Mouse (Mus musculus): ENCODE data around the gene Tppp3.

GRCm38 (mm10) chr8:105438865-105439264 lies 32.5 kb downstream of the Tppp3 start:
- TF ChIP-seq CTCF (conservative IDR thresholded peaks at IDR 0.05; ENCODE audit: insufficient read depth, insufficient read length, low read depth, low read length) (peak; percentile 48), POLR2A (IDR thresholded peaks at IDR 0.05; ENCODE audit: low read depth, low read length) (no peak)

All from kidney, adult 2 months (tissue).